27 mouse cellular contexts compared by ENCODE assay signal in the genomic region with DNA sequence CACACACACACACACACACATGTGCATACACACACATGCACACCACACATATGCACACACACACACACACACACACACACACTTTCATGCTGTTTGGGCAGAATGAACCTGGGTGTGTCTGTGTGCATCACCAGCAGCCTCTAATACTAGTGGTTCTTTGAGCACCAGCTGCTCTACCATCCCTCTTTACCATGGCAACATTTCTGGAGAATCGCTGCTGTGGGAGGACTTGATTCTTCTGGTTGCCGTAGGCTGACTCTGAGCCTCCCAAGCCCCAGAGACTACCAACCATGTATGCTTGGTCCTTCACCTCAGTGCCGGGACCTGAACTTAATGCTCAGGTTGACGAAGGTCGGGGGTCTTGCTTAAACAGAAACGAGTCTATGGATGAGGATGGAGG. TPM values are rescaled to one million over a fixed set of nuclear protein-coding genes. Genes with fewer than 3 reads are reported as not detected.
A peak's percentile ranks its signal among the peaks of the same experiment; 100 is the strongest.
DNase-seq lines count a peak whose midpoint lies in the region; ATAC-seq lines count a peak whose summit lies in the region.
"Had no signal": no experiment of that assay in that cellular context is flagged by ENCODE, and none has a peak within 500 bp of the region (broad histone marks: within the 10 kb centered on the region; RNA-seq: fewer than 3 reads in every experiment).

No protein-coding gene starts in this region.

- no peaks in the 10 kb centered on the region for H3K4me1 ChIP-seq in forebrain, embryonic 16.5 days (replicated peaks; ENCODE audit: control insufficient read depth, insufficient read depth, low read length)
- H3K4me1 ChIP-seq: heart, embryonic 13.5 days; hindbrain, embryonic 12.5 days; limb, embryonic 10.5 days; liver, embryonic 15.5 days; neural tube, embryonic 12.5 days; stomach, embryonic 15.5 days had no signal

- DNase-seq in frontal cortex, postnatal 25 days (ENCODE audit: low spot score in 2 of 2), result no peak
- peak; percentile 64 for DNase-seq in right cerebral cortex, adult 18-20 months
- no peak for DNase-seq in right cerebral cortex, postnatal 4 days
- DNase-seq in layer of hippocampus, postnatal 14 days (ENCODE audit: low spot score in 2 of 2), result peak; percentile 33 to 41
- DNase-seq in left cerebral cortex, postnatal 25 days (ENCODE audit: low spot score in 2 of 2), result peak; percentile 25 to 85
- DNase-seq in heart, postnatal 4 days, result no peak
- DNase-seq: adrenal gland, postnatal 14 days; cerebellum, adult 8-10 months; cerebellum, postnatal 36 days; gastrocnemius, adult 2 months; heart, postnatal 14 days; kidney, adult 11 months; kidney, postnatal 4 days; liver; lung, postnatal 4 days; midbrain, embryonic 14.5 days; thymus, adult 18-20 months; thymus, postnatal 4 days had no signal

- H3K27ac ChIP-seq in forebrain, embryonic 16.5 days (ENCODE audit: low read length), result no peak overlapping the region
- H3K27ac ChIP-seq: gastrocnemius, adult 2 months; heart, embryonic 13.5 days; hindbrain, embryonic 12.5 days; limb, embryonic 10.5 days; liver, embryonic 15.5 days; neural tube, embryonic 12.5 days; stomach, embryonic 15.5 days had no signal

- no peak overlapping the region for H3K4me2 ChIP-seq in forebrain, embryonic 16.5 days (ENCODE audit: low read length)
- H3K4me2 ChIP-seq: heart, embryonic 13.5 days; hindbrain, embryonic 12.5 days; liver, embryonic 15.5 days; neural tube, embryonic 12.5 days; stomach, embryonic 15.5 days had no signal

- ATAC-seq in frontal cortex, adult (ENCODE audit: low TSS enrichment), result peak; percentile 75
- ATAC-seq in forebrain, embryonic 16.5 days, result no peak
- ATAC-seq: forebrain, embryonic 14.5 days had no signal

- intact Hi-C loops in left cerebral cortex, postnatal 25 days (cut with DNase I), result loop anchor here (2.0 to 5.0 kb wide), 4 partner anchors 51 to 238 kb away; no protein-coding TSS in a partner anchor

- no peaks in the 10 kb centered on the region for H3K27me3 ChIP-seq in forebrain, embryonic 16.5 days (replicated peaks; ENCODE audit: control insufficient read depth, insufficient read depth, low read length)
- H3K27me3 ChIP-seq: hindbrain, embryonic 12.5 days; liver, embryonic 15.5 days; neural tube, embryonic 12.5 days; stomach, embryonic 15.5 days had no signal

- no peaks in the 10 kb centered on the region for H3K9me3 ChIP-seq in forebrain, embryonic 16.5 days (ENCODE audit: control insufficient read depth, low read length)
- H3K9me3 ChIP-seq: heart, embryonic 13.5 days; hindbrain, embryonic 12.5 days; limb, embryonic 10.5 days; liver, embryonic 15.5 days; neural tube, embryonic 12.5 days; stomach, embryonic 15.5 days had no signal

- no peaks in the 10 kb centered on the region for H3K36me3 ChIP-seq in forebrain, embryonic 16.5 days (ENCODE audit: control insufficient read depth, insufficient read depth)
- H3K36me3 ChIP-seq: heart, embryonic 13.5 days; hindbrain, embryonic 12.5 days; limb, embryonic 10.5 days; liver, embryonic 15.5 days; neural tube, embryonic 12.5 days; stomach, embryonic 15.5 days had no signal

- no peak overlapping the region for H3K4me3 ChIP-seq in forebrain, embryonic 16.5 days (replicated peaks; ENCODE audit: low read length)
- H3K4me3 ChIP-seq: gastrocnemius, adult 2 months; heart, embryonic 13.5 days; hindbrain, embryonic 12.5 days; limb, embryonic 10.5 days; liver, embryonic 15.5 days; neural tube, embryonic 12.5 days; stomach, embryonic 15.5 days had no signal

- H3K9ac ChIP-seq in forebrain, embryonic 16.5 days (replicated peaks; ENCODE audit: low read depth, low read length), result no peak overlapping the region
- H3K9ac ChIP-seq: heart, embryonic 13.5 days; hindbrain, embryonic 12.5 days; liver, embryonic 15.5 days; neural tube, embryonic 12.5 days; stomach, embryonic 15.5 days had no signal

- WGBS in forebrain, embryonic 16.5 days, result 89% methylated on average over 6 of the region's 6 CpGs

RNA-seq across cellular contexts. Expression of gene Pdcl3, which starts 28.4 kb away (rescaled TPM):
- total RNA-seq in layer of hippocampus, postnatal 14 days (2021), result 10 to 100 TPM; 36.4 to 41.6 TPM
- total RNA-seq in left cerebral cortex, postnatal 25 days (2021), result 10 to 100 TPM; 38.0 to 42.0 TPM
- 175 and 182 TPM in 2 replicates for polyA plus RNA-seq in forebrain, embryonic 16.5 days (2015; fragmentation: Nextera tagmentation; extraction: Ambion mirVana)
- total RNA-seq in heart, postnatal 4 days (2021), result 100 to 1,000 TPM; 114 TPM

Comparison
In these comparisons a context has a peak if more than half of its experiments do, and no peak if none do; other contexts are left out.
1. DNase-seq: peak in right cerebral cortex, adult 18-20 months (single experiment), layer of hippocampus, postnatal 14 days (2 of 2) and left cerebral cortex, postnatal 25 days (2 of 2); none in frontal cortex, postnatal 25 days (0 of 2), right cerebral cortex, postnatal 4 days (single experiment) and heart, postnatal 4 days (single experiment).